Mouse (Mus musculus): ENCODE results near the gene Plet1.

Plet1 gene

DNA sequence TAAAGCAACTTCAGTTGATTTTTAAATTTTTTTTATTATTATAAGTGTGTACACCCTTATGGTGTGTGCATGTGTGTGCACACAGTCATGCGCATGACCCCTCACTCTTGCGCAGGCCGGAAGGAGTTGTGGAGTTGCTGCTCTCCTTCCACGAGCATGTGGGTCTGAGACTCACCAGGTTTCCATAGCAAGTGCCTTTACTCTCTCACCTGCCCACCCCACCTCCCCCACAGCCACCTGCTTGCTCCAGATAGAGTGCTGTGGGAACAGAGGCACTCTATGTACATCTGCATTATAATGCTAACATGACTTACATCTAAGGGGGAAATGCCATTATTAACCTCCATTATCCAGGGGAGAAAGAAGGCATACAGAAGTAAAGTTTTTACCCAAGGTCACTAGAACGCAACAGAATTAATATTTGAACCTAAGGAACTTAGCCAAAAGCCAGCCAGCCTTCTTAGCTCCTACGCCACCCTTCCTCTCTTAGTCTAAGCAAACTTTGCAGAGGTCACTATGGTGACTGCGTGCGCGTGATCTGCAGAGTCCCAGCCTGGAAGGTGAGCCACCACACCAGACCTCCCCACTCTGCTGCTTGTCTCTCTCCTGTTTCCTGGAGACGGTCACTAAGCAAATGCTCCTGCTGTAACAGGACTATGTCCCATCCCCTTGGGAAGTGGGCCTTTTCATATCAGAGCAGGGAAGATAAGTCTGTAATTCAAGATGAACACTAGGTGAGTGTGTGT, 1.3 kb downstream of the Plet1 start:
- no peak for DNase-seq (ENCODE audit: low spot score in 2 of 2)

DNA sequence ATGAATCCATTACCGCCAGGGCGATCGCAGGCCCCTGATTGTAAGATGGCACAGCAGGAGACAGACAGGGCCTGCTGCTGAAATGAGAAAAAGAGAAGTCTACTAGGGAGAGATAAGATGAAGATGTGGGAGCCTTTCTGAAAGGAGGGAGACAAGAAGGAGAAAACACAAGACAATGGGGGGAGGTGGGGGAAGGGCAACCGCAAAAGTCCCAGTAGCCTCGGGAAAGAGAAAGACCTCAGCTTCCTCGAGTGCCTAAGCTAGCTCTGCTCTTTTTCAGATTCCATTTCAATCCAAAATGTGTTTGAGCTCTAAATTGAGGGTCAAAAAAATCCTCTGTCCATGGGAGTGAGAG, 1.8 kb downstream of the Plet1 start:
- no peak for DNase-seq (ENCODE audit: low spot score in 2 of 2)

DNA sequence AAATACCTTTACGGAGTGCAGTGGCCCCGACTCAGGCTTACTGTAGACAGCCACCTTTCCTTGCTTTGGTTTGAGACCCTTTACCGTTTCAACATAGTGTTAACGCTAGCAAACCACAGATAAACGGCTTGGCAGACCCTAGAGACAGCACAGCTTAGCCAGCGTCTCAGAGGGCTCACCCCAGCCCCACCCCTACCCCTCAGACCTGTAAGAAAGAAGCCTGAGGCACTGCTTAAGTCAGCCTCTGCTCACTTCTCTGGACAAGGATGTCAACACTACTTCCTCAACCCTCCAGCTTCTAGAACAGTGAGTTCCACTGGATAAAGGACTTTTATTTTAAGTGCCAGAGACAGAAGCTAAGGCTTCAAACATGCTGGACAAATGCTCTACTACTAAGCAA, 2.2 kb downstream of the Plet1 start:
- DNase-seq (ENCODE audit: low spot score in 2 of 2), result no peak

DNA sequence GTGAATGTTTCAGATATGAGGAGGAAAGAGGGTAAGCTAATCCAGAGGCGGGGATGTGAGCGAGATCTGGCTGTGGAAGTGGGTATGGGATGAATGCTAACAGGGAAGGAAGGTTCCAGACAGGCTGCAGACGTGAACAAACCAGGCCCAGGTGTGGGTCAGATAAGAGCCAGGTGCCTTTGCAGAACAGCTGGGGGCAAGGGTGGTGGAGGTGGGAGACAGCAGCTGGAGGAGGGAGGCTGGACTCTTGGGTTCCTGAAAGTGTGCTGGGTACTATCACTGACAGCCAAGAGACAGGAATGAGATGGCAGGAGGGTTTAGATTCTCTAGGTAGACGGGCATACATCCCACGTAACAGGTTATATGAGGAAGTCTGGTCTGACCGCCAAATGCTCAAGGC, 2.8 kb downstream of the Plet1 start:
- DNase-seq (ENCODE audit: low spot score in 2 of 2), result no peak

DNA sequence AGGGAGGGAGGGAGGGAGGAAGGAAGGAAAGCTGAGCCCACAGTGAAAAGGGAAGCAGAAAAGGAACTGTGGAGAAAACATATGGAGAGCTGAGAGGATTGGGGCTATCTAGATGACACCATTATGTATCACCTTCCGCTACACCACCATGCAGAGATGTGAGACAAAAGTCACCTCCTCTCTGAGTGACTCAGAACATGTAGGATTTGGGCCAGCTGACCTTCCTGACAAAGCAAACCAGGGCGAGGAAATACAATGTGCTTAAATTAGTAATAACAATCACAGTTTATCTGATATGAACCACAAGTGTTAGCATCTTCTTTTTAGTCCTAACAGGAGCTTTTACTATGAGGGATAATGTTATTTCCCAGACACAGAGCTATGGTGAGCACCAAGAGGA, 3.2 kb downstream of the Plet1 start:
- no peak for DNase-seq (ENCODE audit: low spot score in 2 of 2)

DNA sequence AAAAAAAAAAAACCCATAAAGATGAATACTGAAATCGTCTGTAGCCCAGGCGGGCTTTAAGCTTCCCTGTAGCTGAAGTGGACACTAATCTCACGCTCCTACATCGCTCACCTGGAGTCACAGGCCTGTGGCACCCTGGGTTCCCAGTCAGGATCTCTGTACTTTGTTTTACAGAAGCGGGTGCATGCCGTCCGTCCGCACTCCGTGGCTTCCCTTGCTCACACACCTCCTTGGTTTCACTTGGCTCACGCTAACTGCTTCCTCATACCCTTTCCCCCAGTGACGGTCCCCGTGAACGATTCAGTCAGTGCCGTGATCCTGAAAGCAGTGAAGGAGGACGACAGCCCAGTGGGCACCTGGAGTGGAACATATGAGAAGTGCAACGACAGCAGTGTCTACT, 4.5 kb downstream of the Plet1 start:
- no peak for DNase-seq (ENCODE audit: low spot score in 2 of 2)

DNA sequence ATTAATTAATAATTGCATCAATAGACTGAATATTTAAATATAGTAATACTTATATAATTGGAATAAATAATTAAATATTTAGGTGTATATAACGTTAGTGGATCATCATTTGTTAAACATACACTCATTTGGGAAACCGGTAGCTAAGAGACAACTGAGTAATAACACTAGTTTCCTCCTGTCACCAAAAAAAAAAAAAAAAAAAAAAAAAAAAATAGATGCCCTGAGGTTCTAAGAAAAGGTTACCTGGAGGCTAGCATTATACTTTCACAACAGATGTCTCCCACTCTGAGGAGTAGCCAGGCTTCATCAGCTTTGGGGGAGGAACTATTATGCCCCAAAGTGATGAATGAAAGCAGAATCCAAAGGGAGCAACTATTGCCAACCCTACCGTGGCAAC, 5.5 kb downstream of the Plet1 start:
- DNase-seq (ENCODE audit: low spot score in 2 of 2), result no peak

DNA sequence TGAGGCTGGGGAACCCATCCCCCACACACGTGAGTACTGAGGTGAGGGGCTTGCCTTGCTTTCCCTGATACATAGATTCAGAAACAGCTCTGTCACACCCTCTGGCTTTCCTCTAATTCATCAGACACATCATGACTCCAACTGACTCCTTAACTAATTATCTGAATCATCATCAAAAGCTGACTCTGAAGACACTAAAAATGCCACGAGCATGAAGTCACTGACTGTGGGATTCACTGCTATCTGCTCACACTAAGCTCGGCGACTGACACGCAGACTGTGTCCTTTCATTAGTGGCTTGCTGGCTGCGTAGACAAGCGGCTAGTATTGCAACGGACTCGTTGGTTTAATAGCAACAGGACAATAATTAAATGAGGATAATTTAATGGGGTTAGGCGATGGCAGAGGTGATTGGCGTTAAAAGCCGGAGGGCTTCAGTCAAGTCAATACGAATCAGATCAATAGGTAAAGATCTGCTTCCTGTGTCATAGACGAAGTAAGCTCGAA, 6.2 kb downstream of the Plet1 start:
- no peak for DNase-seq (ENCODE audit: low spot score in 2 of 2)

DNA sequence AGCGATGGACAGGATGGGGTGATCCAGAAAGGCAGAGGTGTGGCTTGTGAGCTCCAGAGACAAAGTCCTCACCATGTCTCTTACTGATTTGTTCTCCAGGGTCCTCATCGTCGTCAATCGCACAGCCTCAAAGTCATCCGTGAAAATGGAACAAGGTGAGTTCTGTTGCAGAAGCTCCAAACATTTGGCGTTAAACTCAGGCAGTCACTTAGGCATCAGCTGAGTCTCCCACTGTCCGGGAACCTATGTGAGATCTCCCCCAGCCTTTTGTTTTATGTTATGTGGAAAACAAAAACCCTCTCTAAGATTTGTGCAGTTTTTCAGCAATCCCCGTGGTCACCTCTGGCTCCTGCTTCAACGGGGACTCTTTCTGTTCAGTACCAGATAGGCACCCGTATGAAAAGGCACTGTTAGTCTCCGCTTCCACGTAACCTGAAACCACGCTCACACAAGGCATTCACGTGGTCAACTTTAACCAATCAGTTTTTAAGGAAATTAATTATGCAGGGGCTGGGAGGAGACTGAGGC, 6.7 kb downstream of the Plet1 start:
- DNase-seq (ENCODE audit: low spot score in 2 of 2), result no peak

DNA sequence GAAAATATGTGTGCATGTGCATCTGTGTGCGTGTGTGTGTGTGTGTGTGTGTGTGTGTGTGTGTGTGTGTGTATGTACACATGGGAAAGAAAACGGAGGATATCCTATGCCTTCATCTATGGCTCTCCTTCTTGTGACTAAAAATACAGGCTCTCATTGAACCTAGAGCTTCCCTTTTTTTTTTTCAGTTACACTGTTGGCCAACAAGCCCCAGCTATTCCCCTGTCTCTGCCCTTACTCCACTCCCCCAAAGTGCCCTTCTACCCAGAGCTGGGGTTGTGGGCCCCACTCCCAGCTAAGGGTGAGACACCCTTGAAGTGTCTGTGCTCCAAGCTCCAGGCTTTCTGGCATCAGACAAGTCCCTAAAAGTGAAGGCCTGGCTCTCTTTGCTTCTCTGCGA, 8.6 kb downstream of the Plet1 start:
- no peak for DNase-seq (ENCODE audit: low spot score in 2 of 2)

DNA sequence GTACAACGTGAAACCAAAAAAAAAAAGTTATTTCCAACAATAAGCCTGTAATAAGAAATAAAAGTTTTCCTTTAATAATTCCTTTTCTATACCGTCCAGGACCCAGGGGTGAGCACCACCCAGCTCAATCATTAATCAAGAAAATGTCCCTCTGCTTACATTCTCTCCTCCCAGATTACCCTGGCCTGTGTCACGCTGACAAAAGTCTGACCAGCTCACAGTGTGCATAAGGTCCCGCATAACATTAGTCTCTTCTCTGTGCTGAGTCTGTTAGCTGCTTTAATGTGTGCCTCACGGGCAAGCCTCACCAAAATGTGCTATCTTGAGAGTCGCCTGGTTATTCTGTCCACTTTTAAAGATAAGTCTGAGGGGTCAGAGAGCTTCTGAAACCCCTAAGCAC, 11.1 kb downstream of the Plet1 start:
- DNase-seq (ENCODE audit: low spot score in 2 of 2), result no peak

DNA sequence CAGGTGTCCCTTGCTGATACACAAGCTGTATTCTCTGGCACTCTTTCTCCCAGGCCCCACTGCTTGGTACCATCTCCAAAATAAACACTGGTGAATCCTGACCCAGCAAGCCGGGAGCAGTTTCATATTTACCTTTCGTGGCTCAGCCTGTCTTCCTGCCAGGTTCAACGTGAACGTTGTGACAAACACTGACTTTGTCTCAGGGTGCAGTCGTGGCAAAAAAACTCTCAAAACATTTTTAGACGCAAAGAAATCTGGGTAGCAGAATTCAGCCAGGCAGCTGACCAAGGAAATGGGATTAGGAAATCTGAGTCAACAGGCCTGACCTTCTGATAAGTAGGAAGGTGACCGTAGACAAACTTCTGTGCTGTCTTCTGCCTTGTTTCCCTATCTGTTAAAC, 13.2 kb downstream of the Plet1 start:
- DNase-seq (ENCODE audit: low spot score in 2 of 2), result no peak

DNA sequence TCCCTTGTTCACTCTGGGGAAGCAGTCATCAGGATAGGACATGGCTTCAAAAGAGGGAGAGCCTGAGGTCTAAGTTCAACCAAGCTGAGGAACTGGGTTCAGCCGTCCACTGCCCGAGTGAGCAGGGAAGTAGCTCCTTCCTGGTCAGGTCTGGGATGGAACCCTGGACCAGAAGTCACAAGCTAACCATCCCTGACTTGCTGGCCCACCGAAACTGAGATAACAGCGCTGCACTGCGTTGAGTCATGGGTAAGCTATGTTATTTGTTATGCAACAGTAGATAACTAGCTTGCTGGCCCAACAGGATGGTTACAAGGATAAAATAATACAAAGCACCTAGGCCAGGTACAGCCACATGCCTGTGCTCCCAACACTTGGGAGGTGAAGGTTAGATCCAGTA, 21.1 kb downstream of the Plet1 start:
- no peak for DNase-seq (ENCODE audit: low spot score in 2 of 2)

DNA sequence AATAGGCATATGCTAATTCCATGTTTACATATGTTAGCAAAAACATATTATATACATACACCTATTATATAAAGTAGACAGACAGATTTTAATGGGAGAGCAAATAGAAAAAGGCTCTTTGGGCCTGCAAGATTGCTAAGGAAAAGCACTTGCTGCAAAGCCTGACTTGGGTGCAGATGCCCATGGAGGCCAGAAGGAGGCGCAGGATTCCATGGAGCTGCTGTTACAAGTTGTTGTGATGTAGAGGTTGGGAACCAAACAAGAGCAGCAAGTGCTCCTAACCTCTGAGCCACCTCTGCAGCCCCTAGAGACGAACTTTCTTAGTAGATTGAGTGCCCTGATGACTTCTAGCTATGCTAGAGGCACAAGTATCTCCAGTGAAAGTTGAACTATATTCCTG, 24.5 kb downstream of the Plet1 start:
- DNase-seq (ENCODE audit: low spot score in 2 of 2), result no peak

DNA sequence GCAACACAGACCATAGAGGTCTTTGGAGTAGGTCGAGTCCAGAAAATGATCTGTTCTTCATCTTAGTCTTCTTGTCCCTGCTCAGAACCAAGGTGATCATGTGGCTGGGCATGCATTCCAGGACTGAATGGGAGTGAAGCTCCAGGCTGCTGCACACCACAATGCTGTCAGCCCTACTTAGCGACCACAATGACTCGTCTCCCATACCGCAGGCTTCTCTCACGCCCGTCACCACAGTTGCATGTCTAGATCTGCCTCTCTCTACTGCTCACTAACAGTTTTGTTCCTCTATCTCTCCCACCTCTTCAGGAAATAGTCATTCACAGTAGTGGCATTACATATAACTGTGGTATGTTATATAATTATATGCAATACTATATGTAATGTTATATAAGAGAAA, 26.4 kb downstream of the Plet1 start:
- DNase-seq (ENCODE audit: low spot score in 2 of 2), result no peak

DNA sequence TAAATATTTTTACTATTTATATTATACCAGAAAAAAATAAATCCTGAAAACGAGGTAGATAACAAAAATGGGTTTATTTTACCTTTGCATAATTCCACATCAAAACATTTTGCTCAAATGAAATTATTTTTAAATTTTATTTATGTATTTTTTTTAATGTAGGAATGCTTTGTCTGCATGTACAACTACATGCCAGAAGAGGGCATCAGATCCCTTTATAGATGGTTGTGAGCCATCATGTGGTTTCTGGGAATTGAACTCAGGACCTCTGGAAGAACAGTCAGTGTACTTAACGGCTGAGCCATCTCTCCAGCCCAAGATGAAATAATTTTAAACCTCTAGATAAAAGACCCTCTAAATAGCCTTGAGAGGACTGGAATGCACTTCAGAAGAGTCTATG, 27.2 kb downstream of the Plet1 start:
- DNase-seq (ENCODE audit: low spot score in 2 of 2), result no peak

DNA sequence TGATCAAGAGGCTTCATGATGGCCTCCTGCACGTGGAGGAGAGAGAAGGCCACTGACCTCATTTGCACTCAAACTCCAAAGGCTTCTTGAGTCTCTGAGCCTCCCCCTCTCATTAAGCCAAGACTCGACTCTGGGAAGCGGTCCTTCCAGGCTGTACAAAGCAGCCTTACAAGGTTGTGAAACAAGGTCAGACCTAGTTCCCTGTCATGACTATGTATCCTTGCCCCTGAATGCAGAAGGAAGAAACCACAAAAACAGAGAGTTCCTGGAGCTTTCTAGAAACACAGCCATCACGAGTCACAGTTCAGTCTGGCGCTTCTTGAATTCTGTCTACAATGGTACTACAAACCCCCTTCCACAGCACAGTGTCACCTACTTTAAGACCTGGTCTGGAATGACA, 28.2 kb downstream of the Plet1 start:
- DNase-seq (ENCODE audit: low spot score in 2 of 2), result no peak

DNA sequence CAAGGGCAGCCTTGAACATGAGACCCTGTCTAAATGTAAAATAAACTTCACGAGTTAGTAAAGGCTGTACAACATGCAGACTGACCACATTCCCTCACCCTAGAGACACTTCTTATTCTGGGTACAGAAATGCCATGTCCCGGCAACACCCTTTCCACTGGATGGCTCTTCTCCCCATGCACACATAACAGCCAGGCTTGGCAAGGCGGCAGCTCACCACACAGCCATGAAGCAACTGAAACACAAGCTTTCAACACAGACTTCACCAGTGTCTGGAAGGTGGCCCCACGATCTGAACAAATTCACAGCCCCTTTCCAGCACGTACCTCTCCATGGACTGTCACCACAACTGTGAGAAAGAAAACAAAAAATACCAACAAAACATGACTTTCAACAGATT, 30.6 kb downstream of the Plet1 start:
- no peak for DNase-seq (ENCODE audit: low spot score in 2 of 2)

DNA sequence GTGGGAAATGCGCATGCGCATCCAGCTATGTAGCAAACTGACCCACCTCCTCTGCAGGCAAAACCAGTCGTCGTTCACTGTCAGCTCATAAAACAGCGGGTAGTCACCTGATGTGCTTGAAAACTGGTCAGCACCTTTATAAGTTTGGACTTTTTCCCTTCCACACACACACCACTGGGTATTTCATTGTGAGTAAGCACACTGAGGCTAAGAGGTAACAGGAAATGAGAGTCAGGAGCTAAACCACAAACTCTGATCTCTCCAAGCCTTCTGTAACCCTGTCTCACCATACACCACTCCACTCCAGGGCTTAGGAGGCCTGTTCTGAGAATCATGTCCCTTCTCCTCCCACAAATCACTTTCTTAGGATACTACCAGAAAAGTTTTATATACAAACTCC, 31.3 kb downstream of the Plet1 start:
- no peak for DNase-seq (ENCODE audit: low spot score in 2 of 2)

DNA sequence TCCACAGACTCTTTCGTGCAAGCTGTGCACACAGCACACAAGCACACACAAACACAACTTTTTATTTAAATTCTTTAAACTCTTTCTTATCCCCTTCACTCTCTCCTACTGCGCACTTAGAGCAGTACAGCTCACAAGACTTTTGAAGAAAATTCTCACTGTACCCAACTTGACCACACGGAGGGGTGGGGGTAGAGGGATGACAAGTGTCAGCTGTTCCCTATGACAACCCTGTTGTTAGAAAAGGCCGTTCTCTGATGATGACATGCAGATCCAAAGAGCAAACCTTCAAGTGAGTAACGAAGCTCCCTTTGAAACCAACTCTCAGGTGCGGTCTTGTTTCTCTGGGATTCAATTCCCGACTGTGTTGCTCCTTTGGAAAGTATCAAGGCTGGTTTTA, 33.5 kb downstream of the Plet1 start:
- no peak for DNase-seq (ENCODE audit: low spot score in 2 of 2)

DNA sequence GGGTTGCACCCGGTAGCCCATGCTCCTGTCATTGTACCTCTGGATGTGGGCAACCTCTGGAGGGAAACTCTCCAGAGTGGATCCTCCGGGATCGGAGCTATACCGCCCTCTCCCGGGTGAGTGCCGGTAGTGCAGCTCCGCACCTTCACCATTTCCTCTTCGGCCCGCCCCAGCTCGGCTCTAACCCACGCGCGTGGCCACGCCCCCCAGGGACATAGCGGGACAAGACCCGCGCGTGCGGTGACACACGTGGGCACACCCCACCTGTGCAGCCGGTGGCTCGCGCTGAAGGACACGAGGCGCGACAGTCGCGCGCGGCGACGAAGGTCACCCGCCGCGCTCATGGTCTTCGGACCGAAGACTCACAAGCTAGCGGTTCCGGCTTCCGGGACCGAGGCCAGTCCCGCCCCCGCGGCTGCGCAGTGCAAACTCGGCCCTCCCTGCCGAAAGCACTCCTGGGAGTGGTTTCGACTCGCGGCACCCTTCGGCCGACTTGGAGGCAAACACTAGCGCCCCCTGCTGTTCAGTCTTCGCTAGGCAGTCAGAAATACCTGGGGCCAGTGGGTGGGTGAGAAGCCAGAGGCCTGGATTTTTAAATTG, 34.1 kb downstream of the Plet1 start, which contains the start of gene Pts:
Gene Pts, minus strand, starts transcription at position 432 of the 600 bp plus-strand sequence.
- DNase-seq (ENCODE audit: low spot score in 2 of 2), result peak; percentile 97

DNA sequence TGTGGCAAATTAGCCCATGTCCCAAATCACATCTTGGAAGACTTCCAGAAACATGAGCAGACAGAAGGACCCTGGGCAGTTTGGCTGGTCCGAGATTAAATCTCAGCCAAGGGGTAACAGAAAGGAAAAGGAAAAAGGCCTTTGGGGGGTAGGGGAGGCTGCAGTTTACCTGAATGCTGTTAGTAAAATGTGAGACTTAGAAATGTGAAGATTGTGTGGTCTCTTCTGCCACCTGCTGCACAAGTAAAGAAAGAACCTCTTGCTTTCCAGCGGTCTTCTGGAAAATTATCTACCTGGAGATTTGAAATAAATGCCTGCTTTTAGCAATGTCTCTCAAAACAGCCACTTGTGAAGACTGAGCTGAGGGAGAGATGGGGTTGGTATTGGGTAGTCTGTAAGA, 36.6 kb downstream of the Plet1 start:
- peak; percentile 59 to 62 for DNase-seq (ENCODE audit: low spot score in 2 of 2)

DNA sequence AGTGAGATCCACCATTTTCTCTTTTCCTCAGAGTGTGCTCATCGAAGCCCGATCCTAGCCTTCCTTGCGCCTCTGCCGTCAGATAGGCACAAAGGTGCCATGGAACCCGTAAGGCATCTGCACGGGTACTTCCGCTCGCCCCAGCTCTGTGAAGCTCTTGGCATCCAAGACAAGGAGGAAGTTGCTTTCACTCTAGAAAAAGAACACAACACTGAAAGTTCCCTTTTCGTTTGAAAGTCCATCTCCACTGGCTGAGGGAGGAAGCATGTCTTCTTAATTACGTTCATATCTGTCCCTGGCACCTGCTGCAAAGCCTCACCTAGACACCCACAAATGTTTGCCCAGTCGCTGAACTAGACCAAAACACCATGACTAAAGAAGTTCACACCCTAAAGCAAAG, 39.0 kb downstream of the Plet1 start:
- no peak for DNase-seq (ENCODE audit: low spot score in 2 of 2)

DNA sequence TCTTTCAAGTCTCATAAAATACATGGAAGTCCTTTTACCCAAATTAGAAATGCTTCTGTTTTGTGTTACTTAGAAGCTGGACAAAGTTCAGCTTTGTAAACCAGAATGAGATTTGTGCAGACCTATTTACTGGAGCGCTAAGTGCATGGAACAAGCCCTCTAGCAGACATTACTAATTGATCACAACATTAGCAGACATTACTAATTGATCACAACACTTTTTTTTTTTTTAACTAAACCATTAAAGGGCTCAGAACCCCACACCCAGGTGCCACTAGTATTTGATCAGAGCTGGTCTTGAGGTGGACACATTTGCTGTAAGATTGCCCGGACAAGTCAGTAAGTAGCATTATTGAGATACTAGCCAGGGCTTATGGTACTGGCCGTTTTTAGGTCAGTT, 39.5 kb downstream of the Plet1 start:
- DNase-seq (ENCODE audit: low spot score in 2 of 2), result no peak

Measured in right cerebral cortex, adult 2 months (tissue).